Mouse (Mus musculus) CH12.LX (cell line): ENCODE measurements around the gene Sprr2h. TPM values are rescaled to one million over a fixed set of nuclear protein-coding genes. Genes with fewer than 3 reads are reported as not detected.

Experiments used
- DNase-seq: peaks from one replicate; pipeline ENCODE4 v3.0.0-alpha.2; 2013; ENCODE audit errors: extremely low read depth
- H3K27ac ChIP-seq: 2 replicates; pipeline ENCODE4 v1.5.1; 2012; ENCODE audit warnings: low read depth, mild to moderate bottlenecking, control low read depth, moderate library complexity; ENCODE audit not compliant: insufficient read depth
- H3K27me3 ChIP-seq: replicated peaks from 2 replicates; pipeline ENCODE3; 2012; ENCODE audit warnings: inconsistent platforms
- H3K36me3 ChIP-seq, 2 experiments: replicated peaks in 1 of 2; 2 replicates each; pipeline versions ENCODE3 to v1.6.1; 2012; ENCODE audit warnings: inconsistent platforms in 1 of 2, low read length in 1 of 2, mild to moderate bottlenecking in 1 of 2, mixed read lengths in 1 of 2, moderate library complexity in 1 of 2; ENCODE audit not compliant: control insufficient read depth in 1 of 2, insufficient read depth in 1 of 2
- H3K4me1 ChIP-seq, 2 experiments: 2 replicates each; pipeline ENCODE4 v1.6.1; 2012; ENCODE audit warnings: inconsistent platforms in 1 of 2, moderate library complexity in 1 of 2; ENCODE audit not compliant: insufficient read depth in 2 of 2, control insufficient read depth in 1 of 2
- H3K4me2 ChIP-seq: 2 replicates; pipeline ENCODE4 v1.6.1; 2012; ENCODE audit warnings: low read depth, mild to moderate bottlenecking, control low read depth; ENCODE audit not compliant: poor library complexity, insufficient read depth, severe bottlenecking
- H3K4me3 ChIP-seq, 3 experiments: fragments of 150-350 bp in 1 of 3; sonication (generic) in 1 of 3; replicated peaks in 1 of 3; 2 replicates each; pipeline versions ENCODE3 to v1.5.1; 2011 to 2012; ENCODE audit warnings: low read depth in 2 of 3, low read length in 2 of 3, mild to moderate bottlenecking in 2 of 3, moderate library complexity in 2 of 3, control low read depth in 1 of 3, improper control_type of control experiment in 1 of 3, inconsistent platforms in 1 of 3, mixed read lengths in 1 of 3; ENCODE audit not compliant: poor library complexity in 1 of 3
- H3K79me2 ChIP-seq: replicated peaks from 2 replicates; pipeline ENCODE4 v1.6.1; 2012; ENCODE audit warnings: mild to moderate bottlenecking, moderate library complexity; ENCODE audit not compliant: control insufficient read depth, poor library complexity, insufficient read depth, severe bottlenecking; ENCODE audit errors: extremely low read depth
- H3K9ac ChIP-seq: 2 replicates; pipeline ENCODE4 v1.6.1; 2012; ENCODE audit warnings: low read depth, mild to moderate bottlenecking, control low read depth, moderate library complexity; ENCODE audit not compliant: insufficient read depth
- H3K9me3 ChIP-seq: replicated peaks from 2 replicates; pipeline ENCODE3; 2012; ENCODE audit warnings: low read length, inconsistent platforms, mixed read lengths
- CHD1 ChIP-seq: IDR thresholded peaks from 2 replicates; pipeline ENCODE4 v1.6.1; 2012; ENCODE audit warnings: low read depth, low read length, improper control_type of control experiment, inconsistent platforms
- CHD2 ChIP-seq: IDR thresholded peaks from 2 replicates; pipeline ENCODE4 v1.6.1; 2011; ENCODE audit warnings: low read length, improper control_type of control experiment
- ELF1 ChIP-seq: IDR thresholded peaks from 2 replicates; pipeline ENCODE4 v1.6.1; 2014; ENCODE audit warnings: low read depth, mild to moderate bottlenecking, inconsistent platforms, low read length, improper control_type of control experiment
- EP300 ChIP-seq: IDR thresholded peaks from 2 replicates; pipeline ENCODE4 v1.6.1; 2011; ENCODE audit warnings: low read length, improper control_type of control experiment
- ETS1 ChIP-seq: conservative IDR thresholded peaks from 2 replicates; pipeline ENCODE4 v1.6.1; 2012; ENCODE audit warnings: low read depth, mild to moderate bottlenecking, inconsistent platforms, low read length, improper control_type of control experiment, moderate library complexity
- GABPA ChIP-seq: IDR thresholded peaks from 2 replicates; pipeline ENCODE4 v1.6.1; 2012; ENCODE audit warnings: low read depth, low read length, improper control_type of control experiment, inconsistent platforms; ENCODE audit not compliant: insufficient replicate concordance
- IRF4 ChIP-seq: IDR thresholded peaks from 2 replicates; pipeline ENCODE4 v1.6.1; 2014; ENCODE audit warnings: low read depth, mild to moderate bottlenecking, inconsistent platforms, low read length, improper control_type of control experiment
- JUND ChIP-seq: conservative IDR thresholded peaks from 2 replicates; pipeline ENCODE4 v1.6.1; 2011; ENCODE audit warnings: low read depth, low read length, improper control_type of control experiment
- KAT2A ChIP-seq: IDR thresholded peaks from 2 replicates; pipeline ENCODE4 v1.6.1; 2012; ENCODE audit warnings: low read length, improper control_type of control experiment, inconsistent platforms; ENCODE audit not compliant: insufficient replicate concordance
- MAZ ChIP-seq: IDR thresholded peaks from 2 replicates; pipeline ENCODE4 v1.6.1; 2012; ENCODE audit warnings: low read depth, mild to moderate bottlenecking, inconsistent platforms, low read length, improper control_type of control experiment, moderate library complexity
- MEF2A ChIP-seq: IDR thresholded peaks from 2 replicates; pipeline ENCODE4 v1.6.1; 2014; ENCODE audit warnings: low read depth, mild to moderate bottlenecking, inconsistent platforms, low read length, improper control_type of control experiment, borderline replicate concordance
- MXI1 ChIP-seq: IDR thresholded peaks from 2 replicates; pipeline ENCODE4 v1.6.1; 2011; ENCODE audit warnings: mild to moderate bottlenecking, low read depth, low read length, improper control_type of control experiment
- MYC ChIP-seq: IDR thresholded peaks from 2 replicates; pipeline ENCODE4 v1.6.1; 2011; ENCODE audit warnings: low read depth, mild to moderate bottlenecking, improper control_type of control experiment, low read length
- NRF1 ChIP-seq: IDR thresholded peaks from 2 replicates; pipeline ENCODE4 v1.6.1; 2014; ENCODE audit warnings: low read depth, mild to moderate bottlenecking, inconsistent platforms, low read length, improper control_type of control experiment, moderate library complexity
- PAX5 ChIP-seq: IDR thresholded peaks from 2 replicates; pipeline ENCODE4 v1.6.1; 2012; ENCODE audit warnings: low read length, inconsistent platforms, mixed read lengths
- POLR2A ChIP-seq: IDR thresholded peaks from 2 replicates; pipeline ENCODE4 v1.6.1; 2011; ENCODE audit warnings: low read depth, mild to moderate bottlenecking, improper control_type of control experiment, low read length
- POLR2AphosphoS2 ChIP-seq: IDR thresholded peaks from 2 replicates; pipeline ENCODE4 v1.6.1; 2011; ENCODE audit warnings: low read depth, low read length, improper control_type of control experiment
- RAD21 ChIP-seq: IDR thresholded peaks from 2 replicates; pipeline ENCODE4 v1.6.1; 2011; ENCODE audit warnings: low read depth, mild to moderate bottlenecking, low read length, improper control_type of control experiment, moderate library complexity
- RCOR1 ChIP-seq: conservative IDR thresholded peaks from 2 replicates; pipeline ENCODE4 v1.6.1; 2012; ENCODE audit warnings: low read depth, mild to moderate bottlenecking, inconsistent platforms, low read length, improper control_type of control experiment
- SIN3A ChIP-seq: IDR thresholded peaks from 2 replicates; pipeline ENCODE4 v1.6.1; 2012; ENCODE audit warnings: low read length, improper control_type of control experiment, inconsistent platforms
- SMC3 ChIP-seq: IDR thresholded peaks from 2 replicates; pipeline ENCODE4 v1.6.1; 2011; ENCODE audit warnings: low read depth, low read length, improper control_type of control experiment
- TCF12 ChIP-seq: IDR thresholded peaks from 2 replicates; pipeline ENCODE4 v1.6.1; 2014; ENCODE audit warnings: low read depth, mild to moderate bottlenecking, inconsistent platforms, low read length, improper control_type of control experiment
- USF1 ChIP-seq: IDR thresholded peaks from 2 replicates; pipeline ENCODE4 v1.6.1; 2014; ENCODE audit warnings: low read depth, mild to moderate bottlenecking, inconsistent platforms, low read length, improper control_type of control experiment
- USF2 ChIP-seq: conservative IDR thresholded peaks from 2 replicates; pipeline ENCODE4 v1.6.1; 2011; ENCODE audit warnings: low read depth, low read length, improper control_type of control experiment
- ZKSCAN1 ChIP-seq: IDR thresholded peaks from 2 replicates; pipeline ENCODE4 v1.6.1; 2012; ENCODE audit warnings: low read depth, inconsistent platforms, low read length, improper control_type of control experiment, borderline replicate concordance
- ZMIZ1 ChIP-seq: IDR thresholded peaks from 2 replicates; pipeline ENCODE4 v1.6.1; 2012; ENCODE audit warnings: low read depth, mild to moderate bottlenecking, inconsistent platforms, low read length, improper control_type of control experiment
- ZNF384 ChIP-seq: IDR thresholded peaks from 2 replicates; pipeline ENCODE4 v1.6.1; 2012; ENCODE audit warnings: low read depth, low read length, improper control_type of control experiment, inconsistent platforms
- dilution Hi-C: fragments of 300-500 bp; cut with MboI; formaldehyde crosslinking; loops from 2 replicates; pipeline ENCODE4 v1.14.3; 2020; ENCODE audit warnings: low sequenced_read_pairs; ENCODE audit not compliant: extremely low pct_unique_long_range_greater_than_20kb, extremely low pct_ligation_motif_present
- in situ Hi-C: fragments of 300-500 bp; cut with MboI; formaldehyde crosslinking; loops from 3 replicates; pipeline ENCODE4 v1.14.3; 2019; ENCODE audit warnings: low sequenced_read_pairs, low pct_ligation_motif_present, low pct_unique_long_range_greater_than_20kb, mixed read lengths
- polyA plus RNA-seq: library from polyadenylated mRNA; unstranded; fragments of >175 nt; gene quantifications from 2 replicates; pipeline ENCODE4 v1.2.1, GENCODE M21; 2012; ENCODE audit warnings: low read depth; ENCODE audit not compliant: insufficient read length
- total RNA-seq, 2 experiments: library from RNA; depleted of rRNA; stranded (reverse); fragments of 300-350 nt in 1 of 2; fragments of >200 nt in 1 of 2; gene quantifications; 2 replicates each; pipeline ENCODE4 v1.2.3; 2012 to 2014

Gene Sprr2h
- total and polyA plus RNA-seq, 3 experiments = not detected

DNA sequence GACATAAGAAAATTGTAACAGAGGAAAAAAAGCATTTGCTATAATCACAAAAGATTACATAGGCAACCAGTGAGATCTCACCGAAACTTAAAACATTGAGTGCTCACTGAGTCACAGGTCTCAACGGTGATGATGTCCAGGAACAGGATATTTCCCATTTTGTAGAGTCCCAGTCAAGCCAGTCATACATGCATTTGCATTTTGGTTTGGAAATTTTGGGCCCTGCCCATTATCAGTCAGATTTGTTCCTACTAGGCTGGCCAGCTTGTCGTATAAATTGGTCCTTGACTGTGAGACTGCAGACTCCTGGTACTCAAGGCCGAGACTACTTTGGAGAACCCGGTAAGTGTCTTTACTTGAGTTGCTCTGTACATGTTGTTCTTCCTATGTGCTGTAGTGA is 46.6 kb upstream of the Sprr2h start, which contains the start of gene Sprr2d:
Gene Sprr2d, plus strand, starts transcription at position 301 of the 400 bp plus-strand sequence.
- Histone ChIP-seq H3K27ac (no peak within 1 kb of the TSS), H3K4me3 (no peak within 1 kb of the TSS), H3K4me2 (no peak within 1 kb of the TSS), H3K9me3 (peaks cover 24% of the 10 kb centered on the region), H3K27me3 (no peaks in the 10 kb centered on the region), H3K79me2 (no peaks in the 10 kb centered on the region), H3K4me1 (no peaks in the 10 kb centered on the region), H3K36me3 (no peaks in the 10 kb centered on the region), H3K9ac (no peak within 1 kb of the TSS)
- no peak for TF ChIP-seq ELF1
- no peak for TF ChIP-seq MEF2A
- TF ChIP-seq POLR2A = no peak
- no peak for TF ChIP-seq RCOR1
- no peak for TF ChIP-seq ZNF384
- no peak for TF ChIP-seq IRF4
- TF ChIP-seq SMC3 = no peak
- no peak for TF ChIP-seq MAZ
- TF ChIP-seq EP300 = no peak
- TF ChIP-seq ZKSCAN1 = no peak
- TF ChIP-seq GABPA = no peak
- no peak for TF ChIP-seq NRF1
- no peak for TF ChIP-seq ETS1
- no peak for TF ChIP-seq PAX5
- no peak for TF ChIP-seq USF2
- no peak for TF ChIP-seq SIN3A
- TF ChIP-seq MXI1 = no peak
- in situ Hi-C loops = no loop called here
- no peak for DNase-seq
- dilution Hi-C loops = no loop called here

DNA sequence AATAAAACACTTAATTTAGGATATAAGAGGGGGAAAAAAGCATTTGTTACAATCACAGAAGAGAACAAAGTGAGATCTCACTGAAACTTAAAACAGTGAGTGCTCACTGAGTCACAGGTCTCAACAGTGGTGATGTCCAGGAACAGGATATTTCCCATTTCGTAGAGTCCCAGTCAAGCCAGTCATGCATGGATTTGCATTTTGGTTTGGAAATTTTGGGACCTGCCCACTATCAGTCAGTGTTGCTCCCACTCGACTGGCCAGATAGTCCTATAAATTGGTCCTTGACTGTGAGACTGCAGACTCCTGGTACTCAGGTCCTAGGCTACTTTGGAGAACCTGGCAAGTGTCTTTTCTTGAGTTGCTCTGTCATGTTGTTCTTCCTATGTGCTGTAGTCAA is 33.6 kb upstream of the Sprr2h start, which contains the start of gene Sprr2e:
Gene Sprr2e, plus strand, starts transcription at position 301 of the 400 bp plus-strand sequence.
- Histone ChIP-seq H3K4me2 (no peak within 1 kb of the TSS), H3K4me1 (no peaks in the 10 kb centered on the region), H3K9me3 (peaks cover 18% of the 10 kb centered on the region), H3K27me3 (no peaks in the 10 kb centered on the region), H3K27ac (no peak within 1 kb of the TSS), H3K9ac (no peak within 1 kb of the TSS), H3K36me3 (no peaks in the 10 kb centered on the region), H3K79me2 (no peaks in the 10 kb centered on the region), H3K4me3 (no peak within 1 kb of the TSS)
- dilution Hi-C loops (no loop called here), in situ Hi-C loops (no loop called here)
- DNase-seq = no peak
- no peak for TF ChIP-seq ZMIZ1
- no peak for TF ChIP-seq SIN3A
- no peak for TF ChIP-seq POLR2AphosphoS2
- no peak for TF ChIP-seq MAZ
- no peak for TF ChIP-seq RAD21
- TF ChIP-seq CHD2 = no peak
- TF ChIP-seq ETS1 = no peak
- TF ChIP-seq KAT2A = no peak
- no peak for TF ChIP-seq MYC
- TF ChIP-seq CHD1 = no peak
- no peak for TF ChIP-seq ELF1
- no peak for TF ChIP-seq USF1
- TF ChIP-seq TCF12 = no peak
- no peak for TF ChIP-seq JUND
